Mouse (Mus musculus) heart, embryonic 15.5 days (tissue): ENCODE results near the gene Nat9. TPM values are rescaled to one million over a fixed set of nuclear protein-coding genes. Genes with fewer than 3 reads are reported as not detected.
A peak's percentile ranks its signal among the peaks of the same experiment; 100 is the strongest.

Experiments used
- ATAC-seq: fragments of 200-750 bp; cut with Nextera tagmentation; replicated peaks from 2 replicates; pipeline ENCODE4 v1.8.0; 2017; ENCODE audit warnings: low read depth, moderate TSS enrichment; ENCODE audit not compliant: insufficient number of reproducible peaks, insufficient read depth, low FRiP score
- H3K27ac ChIP-seq: fragments of 300-500 bp; sonication (generic); 2 replicates; pipeline ENCODE4 v1.5.1; 2015; ENCODE audit warnings: mild to moderate bottlenecking, inconsistent platforms
- H3K27me3 ChIP-seq: fragments of 300-500 bp; sonication (generic); 2 replicates; pipeline ENCODE4 v1.6.1; 2015; ENCODE audit warnings: inconsistent platforms
- H3K36me3 ChIP-seq: fragments of 300-500 bp; sonication (generic); 2 replicates; pipeline ENCODE4 v1.6.1; 2015; ENCODE audit warnings: mild to moderate bottlenecking, inconsistent platforms
- H3K4me1 ChIP-seq: fragments of 300-500 bp; sonication (generic); replicated peaks from 2 replicates; pipeline ENCODE4 v1.6.1; 2015; ENCODE audit warnings: inconsistent platforms
- H3K4me2 ChIP-seq: fragments of 300-500 bp; sonication (generic); 2 replicates; pipeline ENCODE4 v1.6.1; 2015; ENCODE audit warnings: inconsistent platforms, mild to moderate bottlenecking, moderate library complexity
- H3K4me3 ChIP-seq: fragments of 300-500 bp; sonication (generic); 2 replicates; pipeline ENCODE4 v1.5.1; 2015; ENCODE audit warnings: mild to moderate bottlenecking, inconsistent platforms
- H3K9ac ChIP-seq: fragments of 300-500 bp; sonication (generic); 2 replicates; pipeline ENCODE4 v1.6.1; 2015; ENCODE audit warnings: mild to moderate bottlenecking, inconsistent platforms
- H3K9me3 ChIP-seq: fragments of 300-500 bp; sonication (generic); replicated peaks from 2 replicates; pipeline ENCODE4 v1.6.1; 2016; ENCODE audit warnings: inconsistent platforms
- WGBS: fragments of 180-500 bp; shearing (Covaris S2); methylation state at CpG from one replicate; pipeline ENCODE4 v1.1.7; 2015; ENCODE audit warnings: mixed read lengths; 5-methylcytosine and 5-hydroxymethylcytosine counted together
- polyA plus RNA-seq: library from polyadenylated mRNA; unstranded; fragments of >200 nt; fragmentation: Nextera tagmentation; extraction: Ambion mirVana; gene quantifications from 2 replicates; pipeline ENCODE4 v1.2.1, GENCODE M21; 2015

Nat9 gene
- polyA plus RNA-seq, 1 experiment from 2014 or later: 16.2 TPM

GRCm38 (mm10) chr11:115176399-115177190 is 11.1 kb downstream of the Nat9 start:
- Histone ChIP-seq H3K27me3 (peaks cover 9% of the 10 kb centered on the region; the same call in 1 of the 2 replicates), H3K9me3 (no peaks in the 10 kb centered on the region), H3K36me3 (no peaks in the 10 kb centered on the region), H3K4me1 (peaks cover 39% of the 10 kb centered on the region), H3K9ac (no peak overlapping the region), H3K4me2 (no peak overlapping the region), H3K27ac (peak overlapping the region; percentile 39; the same call in 1 of the 2 replicates), H3K4me3 (no peak overlapping the region)
- no peak for ATAC-seq
- 70% methylated on average over 24 of the region's 24 CpGs for WGBS

GRCm38 (mm10) chr11:115173549-115174339 is 13.9 kb downstream of the Nat9 start:
- peak overlapping the region; percentile 15; the same call in 1 of the 2 replicates for H3K4me2 ChIP-seq
- WGBS: 29% methylated on average over 16 of the region's 16 CpGs
- H3K9me3 ChIP-seq: no peaks in the 10 kb centered on the region
- H3K27ac ChIP-seq: 0 out of 2 replicates have a peak overlapping the region, but pooled peaks have one; percentile 34
- H3K4me3 ChIP-seq: no peak overlapping the region
- no peaks in the 10 kb centered on the region for H3K36me3 ChIP-seq
- H3K4me1 ChIP-seq: peaks cover 44% of the 10 kb centered on the region
- peaks cover 10% of the 10 kb centered on the region; the same call in 1 of the 2 replicates for H3K27me3 ChIP-seq
- no peak overlapping the region for H3K9ac ChIP-seq
- no peak for ATAC-seq

GRCm38 (mm10) chr11:115172825-115173287 is 14.8 kb downstream of the Nat9 start:
- Histone ChIP-seq H3K4me1 (peaks cover 38% of the 10 kb centered on the region), H3K27ac (no peak overlapping the region)

GRCm38 (mm10) chr11:115171125-115171524 is 16.5 kb downstream of the Nat9 start:
- ATAC-seq: no peak
- Histone ChIP-seq H3K4me2 (no peak overlapping the region), H3K36me3 (no peaks in the 10 kb centered on the region), H3K9me3 (no peaks in the 10 kb centered on the region), H3K4me1 (peaks cover 30% of the 10 kb centered on the region), H3K27ac (no peak overlapping the region), H3K9ac (no peak overlapping the region), H3K27me3 (peaks cover 10% of the 10 kb centered on the region; the same call in 1 of the 2 replicates), H3K4me3 (no peak overlapping the region)
- whole genome bisulfite sequencing: 54% methylated on average over 8 of the region's 8 CpGs

More at GRCm38 (mm10) chr11:115172825-115173287, 14.8 kb downstream of the Nat9 start:
- Histone ChIP-seq H3K9ac (no peak overlapping the region), H3K27me3 (peaks cover 10% of the 10 kb centered on the region; the same call in 1 of the 2 replicates), H3K36me3 (no peaks in the 10 kb centered on the region), H3K4me3 (no peak overlapping the region), H3K4me2 (peak overlapping the region; percentile 22), H3K9me3 (no peaks in the 10 kb centered on the region)
- 30% methylated on average over 4 of the region's 4 CpGs for WGBS
- ATAC-seq: no peak; the same call in 1 of the 2 replicates

GRCm38 (mm10) chr11:115169430-115169829 is 18.2 kb downstream of the Nat9 start:
- H3K4me3 ChIP-seq: no peak overlapping the region
- H3K4me2 ChIP-seq: no peak overlapping the region
- no peaks in the 10 kb centered on the region for H3K9me3 ChIP-seq
- 85% methylated on average over 4 of the region's 4 CpGs for WGBS
- H3K36me3 ChIP-seq: no peaks in the 10 kb centered on the region
- H3K4me1 ChIP-seq: peaks cover 40% of the 10 kb centered on the region
- ATAC-seq: no peak
- peaks cover 19% of the 10 kb centered on the region for H3K27me3 ChIP-seq
- no peak overlapping the region for H3K27ac ChIP-seq
- no peak overlapping the region for H3K9ac ChIP-seq

GRCm38 (mm10) chr11:115167631-115168249 is 19.9 kb downstream of the Nat9 start:
- ATAC-seq: no peak
- Histone ChIP-seq H3K36me3 (no peaks in the 10 kb centered on the region), H3K4me2 (no peak overlapping the region), H3K9ac (no peak overlapping the region), H3K27ac (no peak overlapping the region), H3K4me1 (peaks cover 34% of the 10 kb centered on the region), H3K27me3 (peaks cover 20% of the 10 kb centered on the region), H3K9me3 (no peaks in the 10 kb centered on the region), H3K4me3 (no peak overlapping the region)
- WGBS: 71% methylated on average over 8 of the region's 8 CpGs

- Histone ChIP-seq H3K4me3 (no peak overlapping the region), H3K27me3 (peaks cover 17% of the 10 kb centered on the region), H3K4me2 (no peak overlapping the region), H3K9ac (no peak overlapping the region), H3K27ac (no peak overlapping the region), H3K36me3 (no peaks in the 10 kb centered on the region), H3K4me1 (peaks cover 34% of the 10 kb centered on the region), H3K9me3 (no peaks in the 10 kb centered on the region)
- ATAC-seq: no peak
- WGBS: 95% methylated on average over 3 of the region's 3 CpGs
Observed at GRCm38 (mm10) chr11:115166776-115167175, 20.9 kb downstream of the Nat9 start.

GRCm38 (mm10) chr11:115164976-115165374 is 22.7 kb downstream of the Nat9 start:
- Histone ChIP-seq H3K9me3 (no peaks in the 10 kb centered on the region), H3K36me3 (no peaks in the 10 kb centered on the region), H3K4me3 (peak overlapping the region; percentile 72), H3K4me1 (peaks cover 34% of the 10 kb centered on the region), H3K9ac (peak overlapping the region; percentile 60; the same call in 1 of the 2 replicates), H3K4me2 (peak overlapping the region; percentile 92), H3K27ac (no peak overlapping the region), H3K27me3 (peaks cover 15% of the 10 kb centered on the region)
- WGBS: 7% methylated on average over 9 of the region's 9 CpGs
- ATAC-seq: no peak

- Histone ChIP-seq H3K27ac (no peak overlapping the region; the same call in 1 of the 2 replicates), H3K36me3 (no peaks in the 10 kb centered on the region), H3K9ac (peak overlapping the region; percentile 60), H3K9me3 (no peaks in the 10 kb centered on the region), H3K27me3 (peaks cover 15% of the 10 kb centered on the region), H3K4me2 (peak overlapping the region; percentile 92), H3K4me1 (peaks cover 34% of the 10 kb centered on the region), H3K4me3 (peak overlapping the region; percentile 72)
- ATAC-seq: no peak
- under 1% methylated on average over 14 of the region's 14 CpGs for whole genome bisulfite sequencing
Observed at GRCm38 (mm10) chr11:115164341-115164975, 23.2 kb downstream of the Nat9 start.

- peak overlapping the region; percentile 20; the same call in 1 of the 2 replicates for H3K27ac ChIP-seq
Observed at GRCm38 (mm10) chr11:115163568-115164150, 24.0 kb downstream of the Nat9 start.

More at GRCm38 (mm10) chr11:115163568-115164150, 24.0 kb downstream of the Nat9 start:
- peak overlapping the region; percentile 92 for H3K4me2 ChIP-seq
- H3K4me3 ChIP-seq: peak overlapping the region; percentile 72
- no peaks in the 10 kb centered on the region for H3K36me3 ChIP-seq
- H3K9ac ChIP-seq: peak overlapping the region; percentile 60
- H3K9me3 ChIP-seq: no peaks in the 10 kb centered on the region
- WGBS: under 1% methylated on average over 47 of the region's 47 CpGs
- H3K27me3 ChIP-seq: peaks cover 15% of the 10 kb centered on the region
- ATAC-seq: peak; percentile 9; the same call in 1 of the 2 replicates
- H3K4me1 ChIP-seq: peaks cover 35% of the 10 kb centered on the region
